Mouse (Mus musculus) C2C12 (cell line): ENCODE data around the gene Tnk2.

Source experiments
- CTCF ChIP-seq: IDR thresholded peaks from one replicate; pipeline ENCODE4 v1.5.1; 2011; ENCODE audit not compliant: control insufficient read depth, insufficient read depth, insufficient read length
- MYOG ChIP-seq: IDR thresholded peaks from one replicate; pipeline ENCODE4 v1.6.1; 2011; ENCODE audit not compliant: control insufficient read depth, insufficient read length; ENCODE audit errors: extremely low read depth

DNA sequence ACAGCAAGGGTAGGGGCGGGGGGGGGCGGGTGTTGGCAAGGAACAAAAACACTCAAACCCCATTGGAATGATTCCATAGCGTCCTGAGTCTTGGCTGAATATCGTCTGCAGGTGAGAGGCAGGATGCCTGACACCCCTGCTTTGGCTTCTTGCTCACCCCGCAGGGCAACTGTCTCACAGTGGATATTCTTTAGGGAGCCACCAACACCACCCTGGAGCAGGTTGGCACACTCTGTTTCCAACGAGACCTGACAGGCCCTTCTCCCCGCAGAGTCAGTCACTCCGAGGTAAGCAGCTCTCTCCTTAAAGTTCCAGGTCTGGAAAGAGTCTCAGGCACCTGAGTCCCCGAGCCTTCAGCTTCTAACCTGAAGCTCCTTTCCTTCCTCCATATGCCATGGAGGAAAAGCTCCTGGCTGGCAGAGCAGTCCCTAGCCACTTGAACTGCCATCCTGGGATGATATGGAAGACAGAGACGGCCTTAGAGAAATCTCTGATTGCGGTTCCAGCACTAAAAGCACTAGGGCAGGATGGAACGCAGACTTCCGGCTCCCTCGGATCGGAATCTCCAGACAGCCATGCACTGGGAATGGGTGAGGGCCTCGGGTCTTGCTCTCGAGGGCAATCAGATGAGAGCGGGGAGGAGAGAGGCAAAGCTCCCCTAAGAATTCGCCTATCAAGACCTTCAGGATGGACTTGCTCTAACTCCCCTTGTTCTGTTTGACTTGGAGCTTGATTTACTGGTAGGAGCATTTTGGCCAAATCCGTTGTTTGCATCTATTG, 2.0 kb upstream of the Tnk2 start:
- TF ChIP-seq CTCF (no peak), MYOG (no peak)
